Mouse (Mus musculus): ENCODE data around the gene Hoxc10. TPM values are rescaled to one million over a fixed set of nuclear protein-coding genes. Genes with fewer than 3 reads are reported as not detected.

Hoxc10 gene
- polyA plus RNA-seq, 1 experiment from 2014 or later = 0.25 TPM

GRCm38 (mm10) chr15:102970740-102971139 is 4.1 kb downstream of the Hoxc10 start:
- no peak overlapping the region for H3K4me2 ChIP-seq (replicated peaks; ENCODE audit: low read depth)
- WGBS = 2% methylated on average over 12 of the region's 12 CpGs
- H3K27me3 ChIP-seq (replicated peaks; ENCODE audit: control insufficient read depth, insufficient read depth, low read length) = peaks cover 97% of the 10 kb centered on the region
- H3K4me1 ChIP-seq (replicated peaks; ENCODE audit: control insufficient read depth, insufficient read depth, low read length) = no peaks in the 10 kb centered on the region
- no peaks in the 10 kb centered on the region for H3K36me3 ChIP-seq (ENCODE audit: control insufficient read depth, insufficient read depth)
- H3K4me3 ChIP-seq (ENCODE audit: low read depth, low read length) = no peak overlapping the region
- ATAC-seq = no peak
- peak; percentile 56 for TF ChIP-seq CTCF (IDR thresholded peaks at IDR 0.05; ENCODE audit: low read depth)
- H3K9me3 ChIP-seq (ENCODE audit: control insufficient read depth) = no peaks in the 10 kb centered on the region
- H3K9ac ChIP-seq (ENCODE audit: low read depth, low read length) = no peak overlapping the region
- H3K27ac ChIP-seq (ENCODE audit: low read depth, low read length) = no peak overlapping the region

DNA sequence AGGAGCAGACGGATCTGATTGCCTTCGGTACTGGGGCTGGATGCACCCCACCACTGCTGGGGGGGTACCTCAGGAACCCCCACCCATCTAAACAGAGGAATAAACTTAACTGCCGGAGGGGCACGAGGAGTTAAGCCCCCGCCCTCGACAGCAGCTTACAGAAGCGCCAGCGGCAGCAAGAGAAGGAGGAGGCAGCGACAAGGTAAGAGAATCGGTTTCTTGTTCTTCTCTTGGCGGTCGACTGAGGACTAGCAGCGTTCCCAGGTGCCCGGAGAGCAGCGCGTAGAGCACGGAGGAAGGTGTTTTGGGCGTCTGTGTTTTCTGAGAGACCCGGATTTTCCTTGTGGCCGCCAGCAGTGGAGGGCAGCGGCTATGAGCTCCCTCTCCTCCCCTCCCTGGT is 5.7 kb downstream of the Hoxc10 start:
- ATAC-seq = no peak
- H3K27ac ChIP-seq (ENCODE audit: low read depth, low read length) = no peak overlapping the region

DNA sequence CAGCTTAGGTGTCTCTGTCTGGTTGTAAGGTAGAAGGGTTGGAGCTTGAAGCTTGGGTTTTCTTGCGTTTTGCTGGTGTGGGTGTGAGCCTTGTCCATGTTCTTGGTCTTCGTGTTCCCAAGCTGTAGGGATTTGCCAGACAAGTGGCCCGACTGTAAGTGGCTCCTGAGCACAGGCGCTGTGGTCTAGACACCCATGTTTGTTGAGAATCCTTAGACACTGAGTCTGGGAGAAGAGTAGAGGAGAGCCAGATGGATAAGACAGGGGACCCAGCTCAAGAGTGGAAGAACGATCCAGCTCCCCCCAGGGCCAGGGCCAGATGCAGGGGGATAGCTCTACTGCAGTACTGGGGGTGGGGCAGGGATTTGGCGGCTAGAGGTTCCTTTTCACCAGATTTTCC is 6.2 kb downstream of the Hoxc10 start:
- ATAC-seq = no peak
- 2% methylated on average over 6 of the region's 6 CpGs for WGBS
- H3K27me3 ChIP-seq (replicated peaks; ENCODE audit: control insufficient read depth, insufficient read depth, low read length) = peaks cover 97% of the 10 kb centered on the region

More for the DNA sequence above, 5.7 kb downstream of the Hoxc10 start:
- Histone ChIP-seq H3K4me1 (replicated peaks; ENCODE audit: control insufficient read depth, insufficient read depth, low read length) (no peaks in the 10 kb centered on the region), H3K4me3 (ENCODE audit: low read depth, low read length) (no peak overlapping the region), H3K27me3 (replicated peaks; ENCODE audit: control insufficient read depth, insufficient read depth, low read length) (peaks cover 97% of the 10 kb centered on the region), H3K36me3 (ENCODE audit: control insufficient read depth, insufficient read depth) (no peaks in the 10 kb centered on the region), H3K9ac (ENCODE audit: low read depth, low read length) (no peak overlapping the region), H3K4me2 (replicated peaks; ENCODE audit: low read depth) (no peak overlapping the region), H3K9me3 (ENCODE audit: control insufficient read depth) (no peaks in the 10 kb centered on the region)
- no peak for TF ChIP-seq CTCF (IDR thresholded peaks at IDR 0.05; ENCODE audit: low read depth)
- 3% methylated on average over 21 of the region's 21 CpGs for WGBS

DNA sequence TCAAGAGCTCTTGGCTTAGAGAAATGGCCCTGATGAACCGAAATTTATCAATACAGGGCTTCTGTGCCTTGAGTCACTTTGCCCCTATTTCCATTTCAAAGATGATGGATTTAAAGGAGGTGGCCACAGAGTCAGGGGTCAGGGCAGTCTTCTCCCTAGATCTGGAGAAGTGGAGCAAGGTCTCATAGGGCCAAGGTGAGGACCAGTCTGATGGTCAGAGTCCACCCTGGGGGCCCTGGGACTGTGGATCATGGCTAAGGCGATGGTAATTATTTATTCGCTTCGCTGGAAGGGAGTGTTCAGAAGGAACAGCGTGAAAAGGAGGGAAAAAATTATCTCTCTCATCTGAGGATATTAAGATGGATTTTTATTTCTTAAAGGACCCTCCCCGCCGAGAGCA is 8.4 kb downstream of the Hoxc10 start:
- TF ChIP-seq CTCF (IDR thresholded peaks at IDR 0.05; ENCODE audit: low read depth) = no peak
- H3K4me2 ChIP-seq (replicated peaks; ENCODE audit: low read depth) = no peak overlapping the region
- no peaks in the 10 kb centered on the region for H3K4me1 ChIP-seq (replicated peaks; ENCODE audit: control insufficient read depth, insufficient read depth, low read length)
- H3K27me3 ChIP-seq (replicated peaks; ENCODE audit: control insufficient read depth, insufficient read depth, low read length) = peaks cover 99% of the 10 kb centered on the region
- no peak overlapping the region for H3K9ac ChIP-seq (ENCODE audit: low read depth, low read length)
- WGBS = 6% methylated on average over 7 of the region's 7 CpGs
- no peaks in the 10 kb centered on the region for H3K36me3 ChIP-seq (ENCODE audit: control insufficient read depth, insufficient read depth)
- no peak overlapping the region for H3K27ac ChIP-seq (ENCODE audit: low read depth, low read length)
- ATAC-seq = no peak
- H3K4me3 ChIP-seq (ENCODE audit: low read depth, low read length) = no peak overlapping the region
- H3K9me3 ChIP-seq (ENCODE audit: control insufficient read depth) = no peaks in the 10 kb centered on the region

More for the DNA sequence above, 6.2 kb downstream of the Hoxc10 start:
- TF ChIP-seq CTCF (IDR thresholded peaks at IDR 0.05; ENCODE audit: low read depth) = no peak
- H3K9me3 ChIP-seq (ENCODE audit: control insufficient read depth) = no peaks in the 10 kb centered on the region
- no peak overlapping the region for H3K4me2 ChIP-seq (replicated peaks; ENCODE audit: low read depth)
- H3K4me3 ChIP-seq (ENCODE audit: low read depth, low read length) = no peak overlapping the region
- H3K36me3 ChIP-seq (ENCODE audit: control insufficient read depth, insufficient read depth) = no peaks in the 10 kb centered on the region
- no peak overlapping the region for H3K9ac ChIP-seq (ENCODE audit: low read depth, low read length)
- no peak overlapping the region for H3K27ac ChIP-seq (ENCODE audit: low read depth, low read length)
- no peaks in the 10 kb centered on the region for H3K4me1 ChIP-seq (replicated peaks; ENCODE audit: control insufficient read depth, insufficient read depth, low read length)

DNA sequence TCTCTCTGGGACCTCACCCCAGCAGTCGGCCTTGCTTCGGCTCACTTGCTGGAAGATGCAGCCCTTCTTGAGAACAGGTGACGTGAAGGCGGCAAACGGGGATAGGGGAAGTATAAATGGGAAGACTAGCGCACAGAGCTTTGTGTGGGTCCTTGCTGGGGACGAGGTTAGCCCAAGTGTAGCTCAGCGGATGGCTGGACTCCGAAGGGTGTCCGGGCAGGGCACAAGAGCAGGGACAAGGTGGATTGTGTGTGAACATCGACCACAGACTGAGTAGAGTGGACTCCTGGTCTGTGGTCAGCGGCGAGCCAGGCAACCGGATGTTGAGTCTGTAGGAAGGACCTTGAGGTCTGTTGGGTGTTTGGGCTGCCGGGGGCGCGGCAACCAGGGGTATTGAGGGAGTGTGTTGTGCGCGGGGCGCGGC is 9.1 kb downstream of the Hoxc10 start:
- Histone ChIP-seq H3K4me3 (ENCODE audit: low read depth, low read length) (0 out of 2 replicates have a peak overlapping the region, but pooled peaks have one; percentile 2), H3K9ac (ENCODE audit: low read depth, low read length) (no peak overlapping the region), H3K27ac (ENCODE audit: low read depth, low read length) (no peak overlapping the region), H3K4me2 (replicated peaks; ENCODE audit: low read depth) (no peak overlapping the region), H3K4me1 (replicated peaks; ENCODE audit: control insufficient read depth, insufficient read depth, low read length) (no peaks in the 10 kb centered on the region), H3K9me3 (ENCODE audit: control insufficient read depth) (no peaks in the 10 kb centered on the region), H3K27me3 (replicated peaks; ENCODE audit: control insufficient read depth, insufficient read depth, low read length) (peaks cover 99% of the 10 kb centered on the region), H3K36me3 (ENCODE audit: control insufficient read depth, insufficient read depth) (no peaks in the 10 kb centered on the region)
- WGBS = 2% methylated on average over 21 of the region's 21 CpGs
- TF ChIP-seq CTCF (IDR thresholded peaks at IDR 0.05; ENCODE audit: low read depth) = no peak
- ATAC-seq = no peak

GRCm38 (mm10) chr15:102976171-102976570 is 9.6 kb downstream of the Hoxc10 start, which contains the start of gene Hoxc9:
Hoxc9 (plus strand) TSS chr15:102976439.
- ATAC-seq = no peak
- peak within 1 kb of the TSS; percentile 45 for H3K4me2 ChIP-seq (replicated peaks; ENCODE audit: low read depth)
- no peak within 1 kb of the TSS for H3K27ac ChIP-seq (ENCODE audit: low read depth, low read length)
- no peaks in the 10 kb centered on the region for H3K4me1 ChIP-seq (replicated peaks; ENCODE audit: control insufficient read depth, insufficient read depth, low read length)
- H3K9me3 ChIP-seq (ENCODE audit: control insufficient read depth) = no peaks in the 10 kb centered on the region
- under 1% methylated on average over 15 of the region's 20 CpGs for WGBS
- H3K9ac ChIP-seq (ENCODE audit: low read depth, low read length) = no peak within 1 kb of the TSS
- H3K27me3 ChIP-seq (replicated peaks; ENCODE audit: control insufficient read depth, insufficient read depth, low read length) = peaks cover 99% of the 10 kb centered on the region
- H3K4me3 ChIP-seq (ENCODE audit: low read depth, low read length) = peak within 1 kb of the TSS; percentile 29
- TF ChIP-seq CTCF (IDR thresholded peaks at IDR 0.05; ENCODE audit: low read depth) = no peak
- H3K36me3 ChIP-seq (ENCODE audit: control insufficient read depth, insufficient read depth) = no peaks in the 10 kb centered on the region

Measured in intestine, postnatal 0 days (tissue).